Mouse (Mus musculus) liver, adult 2 months (tissue): Measurements from ENCODE around the gene Zkscan4.

ENCODE experiments used
- CTCF ChIP-seq: fragments of 200-500 bp; IDR thresholded peaks from 2 replicates; pipeline ENCODE4 v1.5.1; 2011; ENCODE audit warnings: low read depth, low read length, control low read depth
- POLR2A ChIP-seq: fragments of 200-500 bp; IDR thresholded peaks from 2 replicates; pipeline ENCODE4 v1.6.1; 2011; ENCODE audit warnings: low read length, control low read depth; ENCODE audit not compliant: insufficient read depth; ENCODE audit errors: extremely low read depth

DNA sequence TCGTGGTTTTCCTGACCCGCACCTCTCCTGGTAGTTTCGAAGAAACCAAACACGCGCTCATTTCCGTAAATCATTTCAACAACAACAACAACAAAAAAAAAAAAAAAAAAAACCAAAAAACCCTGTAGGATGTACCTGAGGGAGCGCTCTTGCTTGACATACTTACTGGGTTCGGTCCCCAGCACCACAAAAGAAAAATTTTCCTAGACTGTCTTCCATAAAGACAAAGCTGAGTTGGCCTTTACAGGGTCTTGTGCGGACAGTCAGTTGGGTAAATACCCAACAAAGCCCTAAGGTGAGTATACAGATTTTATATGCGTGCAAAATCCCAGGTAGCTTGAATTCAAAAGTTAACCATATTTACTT, 37.5 kb upstream of the Zkscan4 start:
- TF ChIP-seq POLR2A (no peak), CTCF (no peak)
